Mouse (Mus musculus) CH12.LX (cell line): ENCODE results near the gene Ptgis. TPM values are rescaled to one million over a fixed set of nuclear protein-coding genes. Genes with fewer than 3 reads are reported as not detected.

Experiments
- DNase-seq: peaks from one replicate; pipeline ENCODE4 v3.0.0-alpha.2; 2013; ENCODE audit errors: extremely low read depth
- H3K27ac ChIP-seq: 2 replicates; pipeline ENCODE4 v1.5.1; 2012; ENCODE audit warnings: low read depth, mild to moderate bottlenecking, control low read depth, moderate library complexity; ENCODE audit not compliant: insufficient read depth
- H3K27me3 ChIP-seq: replicated peaks from 2 replicates; pipeline ENCODE3; 2012; ENCODE audit warnings: inconsistent platforms
- H3K36me3 ChIP-seq, 2 experiments: replicated peaks in 1 of 2; 2 replicates each; pipeline versions ENCODE3 to v1.6.1; 2012; ENCODE audit warnings: inconsistent platforms in 1 of 2, low read length in 1 of 2, mild to moderate bottlenecking in 1 of 2, mixed read lengths in 1 of 2, moderate library complexity in 1 of 2; ENCODE audit not compliant: control insufficient read depth in 1 of 2, insufficient read depth in 1 of 2
- H3K4me1 ChIP-seq, 2 experiments: 2 replicates each; pipeline ENCODE4 v1.6.1; 2012; ENCODE audit warnings: inconsistent platforms in 1 of 2, moderate library complexity in 1 of 2; ENCODE audit not compliant: insufficient read depth in 2 of 2, control insufficient read depth in 1 of 2
- H3K4me2 ChIP-seq: 2 replicates; pipeline ENCODE4 v1.6.1; 2012; ENCODE audit warnings: low read depth, mild to moderate bottlenecking, control low read depth; ENCODE audit not compliant: poor library complexity, insufficient read depth, severe bottlenecking
- H3K4me3 ChIP-seq, 3 experiments: fragments of 150-350 bp in 1 of 3; sonication (generic) in 1 of 3; replicated peaks in 1 of 3; 2 replicates each; pipeline versions ENCODE3 to v1.5.1; 2011 to 2012; ENCODE audit warnings: low read depth in 2 of 3, low read length in 2 of 3, mild to moderate bottlenecking in 2 of 3, moderate library complexity in 2 of 3, control low read depth in 1 of 3, improper control_type of control experiment in 1 of 3, inconsistent platforms in 1 of 3, mixed read lengths in 1 of 3; ENCODE audit not compliant: poor library complexity in 1 of 3
- H3K79me2 ChIP-seq: replicated peaks from 2 replicates; pipeline ENCODE4 v1.6.1; 2012; ENCODE audit warnings: mild to moderate bottlenecking, moderate library complexity; ENCODE audit not compliant: control insufficient read depth, poor library complexity, insufficient read depth, severe bottlenecking; ENCODE audit errors: extremely low read depth
- H3K9ac ChIP-seq: 2 replicates; pipeline ENCODE4 v1.6.1; 2012; ENCODE audit warnings: low read depth, mild to moderate bottlenecking, control low read depth, moderate library complexity; ENCODE audit not compliant: insufficient read depth
- H3K9me3 ChIP-seq: replicated peaks from 2 replicates; pipeline ENCODE3; 2012; ENCODE audit warnings: low read length, inconsistent platforms, mixed read lengths
- ELF1 ChIP-seq: IDR thresholded peaks from 2 replicates; pipeline ENCODE4 v1.6.1; 2014; ENCODE audit warnings: low read depth, mild to moderate bottlenecking, inconsistent platforms, low read length, improper control_type of control experiment
- JUND ChIP-seq: conservative IDR thresholded peaks from 2 replicates; pipeline ENCODE4 v1.6.1; 2011; ENCODE audit warnings: low read depth, low read length, improper control_type of control experiment
- KAT2A ChIP-seq: IDR thresholded peaks from 2 replicates; pipeline ENCODE4 v1.6.1; 2012; ENCODE audit warnings: low read length, improper control_type of control experiment, inconsistent platforms; ENCODE audit not compliant: insufficient replicate concordance
- MAX ChIP-seq: IDR thresholded peaks from 2 replicates; pipeline ENCODE4 v1.6.1; 2011; ENCODE audit warnings: low read length, improper control_type of control experiment
- NELFE ChIP-seq: IDR thresholded peaks from 2 replicates; pipeline ENCODE4 v1.6.1; 2011; ENCODE audit warnings: low read depth, low read length, improper control_type of control experiment
- PAX5 ChIP-seq: IDR thresholded peaks from 2 replicates; pipeline ENCODE4 v1.6.1; 2012; ENCODE audit warnings: low read length, inconsistent platforms, mixed read lengths
- POLR2A ChIP-seq: IDR thresholded peaks from 2 replicates; pipeline ENCODE4 v1.6.1; 2011; ENCODE audit warnings: low read depth, mild to moderate bottlenecking, improper control_type of control experiment, low read length
- POLR2AphosphoS2 ChIP-seq: IDR thresholded peaks from 2 replicates; pipeline ENCODE4 v1.6.1; 2011; ENCODE audit warnings: low read depth, low read length, improper control_type of control experiment
- ZC3H11A ChIP-seq: IDR thresholded peaks from 2 replicates; pipeline ENCODE4 v1.6.1; 2012; ENCODE audit warnings: low read depth, mild to moderate bottlenecking, inconsistent platforms, low read length, improper control_type of control experiment
- ZMIZ1 ChIP-seq: IDR thresholded peaks from 2 replicates; pipeline ENCODE4 v1.6.1; 2012; ENCODE audit warnings: low read depth, mild to moderate bottlenecking, inconsistent platforms, low read length, improper control_type of control experiment
- ZNF384 ChIP-seq: IDR thresholded peaks from 2 replicates; pipeline ENCODE4 v1.6.1; 2012; ENCODE audit warnings: low read depth, low read length, improper control_type of control experiment, inconsistent platforms
- dilution Hi-C: fragments of 300-500 bp; cut with MboI; formaldehyde crosslinking; loops from 2 replicates; pipeline ENCODE4 v1.14.3; 2020; ENCODE audit warnings: low sequenced_read_pairs; ENCODE audit not compliant: extremely low pct_unique_long_range_greater_than_20kb, extremely low pct_ligation_motif_present
- in situ Hi-C: fragments of 300-500 bp; cut with MboI; formaldehyde crosslinking; loops from 3 replicates; pipeline ENCODE4 v1.14.3; 2019; ENCODE audit warnings: low sequenced_read_pairs, low pct_ligation_motif_present, low pct_unique_long_range_greater_than_20kb, mixed read lengths
- polyA plus RNA-seq: library from polyadenylated mRNA; unstranded; fragments of >175 nt; gene quantifications from 2 replicates; pipeline ENCODE4 v1.2.1, GENCODE M21; 2012; ENCODE audit warnings: low read depth; ENCODE audit not compliant: insufficient read length
- total RNA-seq, 2 experiments: library from RNA; depleted of rRNA; stranded (reverse); fragments of 300-350 nt in 1 of 2; fragments of >200 nt in 1 of 2; gene quantifications; 2 replicates each; pipeline ENCODE4 v1.2.3; 2012 to 2014

Gene Ptgis
- total RNA-seq (2012; rRNA removed), result 7.0 and 7.7 TPM in 2 replicates
- 12.2 and 13.4 TPM in 2 replicates for total RNA-seq (2014; rRNA removed)
- polyA plus RNA-seq, result 15.9 and 19.1 TPM in 2 replicates

GRCm38 (mm10) chr2:167240008-167240964 lies at the start of gene Ptgis:
Gene Ptgis, minus strand, starts transcription at chr2:167240604.
- H3K36me3 ChIP-seq, result no peaks in the 10 kb centered on the region
- H3K4me2 ChIP-seq, result no peak within 1 kb of the TSS
- peaks cover 56% of the 10 kb centered on the region for H3K27me3 ChIP-seq
- H3K4me3 ChIP-seq, result no peak within 1 kb of the TSS
- DNase-seq, result no peak
- H3K79me2 ChIP-seq, result no peaks in the 10 kb centered on the region
- H3K9me3 ChIP-seq, result peaks cover 11% of the 10 kb centered on the region
- dilution Hi-C loops, result no loop called here
- no peaks in the 10 kb centered on the region for H3K4me1 ChIP-seq
- in situ Hi-C loops, result no loop called here
- TF ChIP-seq KAT2A, result no peak
- TF ChIP-seq POLR2A, result no peak
- TF ChIP-seq MAX, result no peak
- TF ChIP-seq ZMIZ1, result no peak
- TF ChIP-seq JUND, result no peak
- no peak for TF ChIP-seq ELF1
- TF ChIP-seq PAX5, result no peak
- no peak for TF ChIP-seq ZC3H11A
- H3K9ac ChIP-seq, result no peak within 1 kb of the TSS
- H3K27ac ChIP-seq, result no peak within 1 kb of the TSS

- in situ Hi-C loops, result loop anchor here (25.0 kb wide), 1 partner anchor 131 kb away; the partner anchor contains the start of gene Slc9a8
- Histone ChIP-seq H3K27me3 (peaks cover 11% of the 10 kb centered on the region), H3K4me1 (peaks cover 5 to 16% of the 10 kb centered on the region in 2 experiments; a peak in 3 of 4 replicates), H3K4me3 (no peak overlapping the region)
- TF ChIP-seq NELFE (no peak), POLR2A (no peak), ZNF384 (no peak)
- TF ChIP-seq, all 38 proteins: peak for 0
- no peak overlapping the region for H3K27ac ChIP-seq
- no peak for DNase-seq
- H3K9me3 ChIP-seq, result no peaks in the 10 kb centered on the region
- no peaks in the 10 kb centered on the region for H3K79me2 ChIP-seq
- dilution Hi-C loops, result no loop called here
- no peak overlapping the region for H3K4me2 ChIP-seq
- no peak overlapping the region for H3K9ac ChIP-seq
- H3K36me3 ChIP-seq, result no peaks in the 10 kb centered on the region
These were observed 41.1 kb upstream of the Ptgis start for GRCm38 (mm10) chr2:167281461-167281860.

GRCm38 (mm10) chr2:167280986-167281310 lies 40.5 kb upstream of the Ptgis start:
- peaks cover 5 to 16% of the 10 kb centered on the region in 2 experiments; a peak in 3 of 4 replicates for H3K4me1 ChIP-seq
- in situ Hi-C loops (loop anchor here (25.0 kb wide), 1 partner anchor 131 kb away; the partner anchor contains the start of gene Slc9a8), dilution Hi-C loops (no loop called here)
- TF ChIP-seq ELF1 (0 out of 2 replicates have a peak, but pooled peaks have one; percentile 10), POLR2AphosphoS2 (no peak), NELFE (0 out of 2 replicates have a peak, but pooled peaks have one; percentile 48), MAX (peak; percentile 11; the same call in 1 of the 2 replicates)
- no peak overlapping the region for H3K4me3 ChIP-seq
- no peaks in the 10 kb centered on the region for H3K79me2 ChIP-seq
- DNase-seq, result no peak
- H3K27me3 ChIP-seq, result peaks cover 11% of the 10 kb centered on the region
- peak overlapping the region; percentile 0; the same call in 1 of the 2 replicates for H3K4me2 ChIP-seq
- H3K27ac ChIP-seq, result no peak overlapping the region
- no peak overlapping the region for H3K9ac ChIP-seq
- no peaks in the 10 kb centered on the region for H3K36me3 ChIP-seq
- H3K9me3 ChIP-seq, result no peaks in the 10 kb centered on the region
